Mouse (Mus musculus): ENCODE measurements around the gene Krt39.

DNA sequence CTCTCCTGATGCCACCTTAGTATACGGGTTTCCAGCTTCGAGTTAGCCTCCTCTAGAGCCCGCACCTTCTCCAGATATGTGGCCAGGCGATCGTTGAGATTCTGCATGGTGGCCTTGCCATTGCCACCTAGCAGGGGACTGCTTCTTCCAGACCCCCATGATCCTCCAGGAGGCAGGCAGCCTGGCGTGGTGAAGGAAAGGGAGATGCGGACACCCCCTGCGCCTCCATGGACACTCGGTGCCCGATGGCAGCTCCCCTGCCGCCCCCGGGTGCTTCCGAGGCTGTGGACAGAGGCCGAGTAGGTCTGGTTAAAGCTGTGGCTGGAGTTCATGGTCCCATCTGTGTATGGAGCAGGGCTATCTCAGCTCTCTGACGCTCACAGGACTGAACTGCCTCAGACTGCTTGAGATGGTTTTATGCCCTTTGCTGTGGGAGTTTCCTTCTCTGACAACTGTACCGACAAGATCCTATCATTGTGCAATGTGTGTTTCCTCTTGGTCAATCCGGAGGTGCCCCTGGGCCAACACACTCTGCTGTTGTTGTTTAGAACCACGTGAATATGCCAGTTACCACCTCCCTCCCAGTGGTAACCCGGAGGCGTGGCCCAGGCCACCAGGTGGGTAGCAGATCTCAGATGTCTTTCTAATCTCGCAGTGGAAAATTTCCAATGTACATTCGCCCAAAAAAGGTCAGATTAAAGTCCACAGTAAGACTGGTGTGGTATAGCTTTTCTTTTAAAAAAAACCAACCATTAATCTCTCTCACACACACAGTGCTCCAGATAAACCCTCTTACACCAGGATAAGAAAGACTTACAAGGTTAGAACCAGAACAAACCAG lies 28.2 kb downstream of the Krt39 start, which contains the start of gene Krt23:
- TF ChIP-seq CTCF (IDR thresholded peaks at IDR 0.05; ENCODE audit: control insufficient read depth, insufficient read depth, insufficient replicate concordance, low read depth, low read length): no peak
- no peak for TF ChIP-seq POLR2A (IDR thresholded peaks at IDR 0.05; ENCODE audit: control insufficient read depth, low read depth, low read length)

Measured in testis, adult 2 months (tissue).